Mouse (Mus musculus): ENCODE data around the gene Vmn1r40. TPM values are rescaled to one million over a fixed set of nuclear protein-coding genes. Genes with fewer than 3 reads are reported as not detected.

Gene Vmn1r40
- polyA plus RNA-seq, 1 experiment from 2014 or later, result not detected

- H3K4me1 ChIP-seq (ENCODE audit: control insufficient read depth, insufficient read depth, low read length), result no peaks in the 10 kb centered on the region
- no peaks in the 10 kb centered on the region for H3K9me3 ChIP-seq (ENCODE audit: control insufficient read depth, low read depth, low read length)
- no peaks in the 10 kb centered on the region for H3K36me3 ChIP-seq (ENCODE audit: control insufficient read depth, insufficient read depth, low read length)
- ATAC-seq (ENCODE audit: insufficient number of reproducible peaks, insufficient read depth, low FRiP score, low read depth), result no peak
- H3K4me2 ChIP-seq (replicated peaks; ENCODE audit: low read depth, low read length), result no peak overlapping the region
- no peak overlapping the region for H3K4me3 ChIP-seq (ENCODE audit: low read depth, low read length)
- H3K27me3 ChIP-seq (ENCODE audit: control insufficient read depth, insufficient read depth, low read length), result no peaks in the 10 kb centered on the region
- no peak overlapping the region for H3K9ac ChIP-seq (replicated peaks; ENCODE audit: low read depth, low read length)
- 77% methylated on average over 2 of the region's 2 CpGs for WGBS
- H3K27ac ChIP-seq (ENCODE audit: low read length), result no peak overlapping the region
Observed at GRCm38 (mm10) chr6:89706624-89707023, 716 bp upstream of the Vmn1r40 start.

GRCm38 (mm10) chr6:89718051-89718450 is 10.7 kb downstream of the Vmn1r40 start:
- no peak for ATAC-seq (ENCODE audit: insufficient number of reproducible peaks, insufficient read depth, low FRiP score, low read depth)

DNA sequence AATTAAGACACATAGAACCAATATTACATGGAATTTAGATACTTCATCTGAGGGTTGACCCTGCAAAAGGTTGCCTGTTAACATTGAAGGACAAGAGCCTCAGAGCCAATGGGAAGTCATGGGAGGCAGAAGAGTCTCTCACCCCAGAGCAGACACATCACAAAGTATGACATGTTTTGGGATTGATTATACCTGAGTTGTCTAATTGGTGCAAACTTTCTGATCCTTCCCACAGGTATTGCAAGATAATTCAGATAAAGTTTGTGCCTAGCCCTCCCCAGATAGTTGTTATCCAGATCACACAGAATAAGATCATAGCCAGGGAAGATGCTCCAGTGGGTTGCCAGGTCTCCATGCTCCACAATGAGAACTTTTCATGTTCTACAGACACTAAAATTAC is 33.1 kb downstream of the Vmn1r40 start, which contains the start of gene Vmn1r41:
TSS of gene Vmn1r41 (plus strand) at position 301 of the 400 bp plus-strand sequence.
- Histone ChIP-seq H3K27me3 (ENCODE audit: control insufficient read depth, insufficient read depth, low read length) (no peaks in the 10 kb centered on the region), H3K36me3 (ENCODE audit: control insufficient read depth, insufficient read depth, low read length) (no peaks in the 10 kb centered on the region), H3K4me3 (ENCODE audit: low read depth, low read length) (no peak within 1 kb of the TSS), H3K9me3 (ENCODE audit: control insufficient read depth, low read depth, low read length) (no peaks in the 10 kb centered on the region), H3K27ac (ENCODE audit: low read length) (no peak within 1 kb of the TSS), H3K9ac (replicated peaks; ENCODE audit: low read depth, low read length) (no peak within 1 kb of the TSS), H3K4me2 (replicated peaks; ENCODE audit: low read depth, low read length) (no peak within 1 kb of the TSS), H3K4me1 (ENCODE audit: control insufficient read depth, insufficient read depth, low read length) (no peaks in the 10 kb centered on the region)
- no peak for ATAC-seq (ENCODE audit: insufficient number of reproducible peaks, insufficient read depth, low FRiP score, low read depth)

More at GRCm38 (mm10) chr6:89718051-89718450, 10.7 kb downstream of the Vmn1r40 start:
- Histone ChIP-seq H3K9ac (replicated peaks; ENCODE audit: low read depth, low read length) (no peak overlapping the region), H3K4me3 (ENCODE audit: low read depth, low read length) (no peak overlapping the region), H3K27me3 (ENCODE audit: control insufficient read depth, insufficient read depth, low read length) (no peaks in the 10 kb centered on the region), H3K4me1 (ENCODE audit: control insufficient read depth, insufficient read depth, low read length) (no peaks in the 10 kb centered on the region), H3K9me3 (ENCODE audit: control insufficient read depth, low read depth, low read length) (no peaks in the 10 kb centered on the region), H3K27ac (ENCODE audit: low read length) (no peak overlapping the region), H3K4me2 (replicated peaks; ENCODE audit: low read depth, low read length) (no peak overlapping the region), H3K36me3 (ENCODE audit: control insufficient read depth, insufficient read depth, low read length) (no peaks in the 10 kb centered on the region)

DNA sequence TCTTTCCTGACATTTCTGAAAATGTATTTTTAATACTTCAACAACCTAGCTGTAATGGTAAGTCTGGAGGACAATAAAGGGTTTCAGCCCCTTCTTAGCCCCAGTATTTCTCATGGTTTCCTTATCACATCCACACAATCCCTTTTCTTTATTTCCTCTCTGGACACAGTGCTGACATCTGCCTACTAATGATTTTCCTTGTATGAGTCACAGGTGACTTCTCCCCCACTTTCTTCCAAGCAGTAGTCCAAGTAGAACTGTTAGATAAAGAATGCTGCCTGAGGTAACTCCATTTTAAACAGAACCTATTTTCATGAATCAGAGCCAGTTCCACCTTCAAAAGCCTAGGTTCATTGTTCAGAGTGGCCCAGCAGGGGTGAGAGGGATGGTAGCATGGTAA is 35.5 kb downstream of the Vmn1r40 start:
- no peaks in the 10 kb centered on the region for H3K4me1 ChIP-seq (ENCODE audit: control insufficient read depth, insufficient read depth, low read length)
- H3K9ac ChIP-seq (replicated peaks; ENCODE audit: low read depth, low read length), result no peak overlapping the region
- no peak overlapping the region for H3K4me3 ChIP-seq (ENCODE audit: low read depth, low read length)
- no peak overlapping the region for H3K4me2 ChIP-seq (replicated peaks; ENCODE audit: low read depth, low read length)
- no peak for ATAC-seq (ENCODE audit: insufficient number of reproducible peaks, insufficient read depth, low FRiP score, low read depth)
- H3K9me3 ChIP-seq (ENCODE audit: control insufficient read depth, low read depth, low read length), result no peaks in the 10 kb centered on the region
- no peak overlapping the region for H3K27ac ChIP-seq (ENCODE audit: low read length)
- H3K36me3 ChIP-seq (ENCODE audit: control insufficient read depth, insufficient read depth, low read length), result no peaks in the 10 kb centered on the region
- no peaks in the 10 kb centered on the region for H3K27me3 ChIP-seq (ENCODE audit: control insufficient read depth, insufficient read depth, low read length)

Other genes with a start within 250 kb of the Vmn1r40 start
- 50.9 and 62.0 TPM in 2 replicates for gene Chchd6, start 111.9 kb upstream of the Vmn1r40 start, polyA plus RNA-seq (2014; fragmentation: Nextera tagmentation; extraction: Ambion mirVana)
- gene Txnrd3, start 63.6 kb upstream of the Vmn1r40 start, polyA plus RNA-seq (2014; fragmentation: Nextera tagmentation; extraction: Ambion mirVana), result 12.0 and 12.9 TPM in 2 replicates
- not detected in 2 replicates for gene Vmn1r41, start 33.2 kb downstream of the Vmn1r40 start, polyA plus RNA-seq (2014; fragmentation: Nextera tagmentation; extraction: Ambion mirVana)
- gene Vmn1r42, start 168.9 kb downstream of the Vmn1r40 start, polyA plus RNA-seq (2014; fragmentation: Nextera tagmentation; extraction: Ambion mirVana), result not detected in 2 replicates
- gene Vmn1r43, start 168.9 kb downstream of the Vmn1r40 start, polyA plus RNA-seq (2014; fragmentation: Nextera tagmentation; extraction: Ambion mirVana), result 0.04 TPM in 1 of 2 replicates, not detected in the other
- not detected in 2 replicates for gene Vmn1r44, start 176.1 kb downstream of the Vmn1r40 start, polyA plus RNA-seq (2014; fragmentation: Nextera tagmentation; extraction: Ambion mirVana)
- not detected in 2 replicates for gene Vmn1r45, start 233.1 kb downstream of the Vmn1r40 start, polyA plus RNA-seq (2014; fragmentation: Nextera tagmentation; extraction: Ambion mirVana)